In genomic region chr4:156100501-156100900, GRCm38 (mm10) we compare ENCODE assay signal across 21 mouse cellular contexts. TPM values are rescaled to one million over a fixed set of nuclear protein-coding genes. Genes with fewer than 3 reads are reported as not detected.
"Had no signal": no experiment of that assay in that cellular context is flagged by ENCODE, and none has a peak within 500 bp of the region (broad histone marks: within the 10 kb centered on the region; RNA-seq: fewer than 3 reads in every experiment).

No protein-coding gene starts in this region.

- H3K27ac ChIP-seq: hindbrain, postnatal 0 days; kidney, postnatal 0 days; layer of hippocampus, adult 2 months; limb, embryonic 12.5 days; liver, embryonic 13.5 days; midbrain, embryonic 13.5 days; neural tube, embryonic 15.5 days had no signal

- H3K9ac ChIP-seq: limb, embryonic 12.5 days; liver, embryonic 13.5 days; midbrain, embryonic 13.5 days; neural tube, embryonic 15.5 days had no signal

- H3K27me3 ChIP-seq: limb, embryonic 12.5 days; liver, embryonic 13.5 days; midbrain, embryonic 13.5 days; neural tube, embryonic 15.5 days had no signal

- H3K4me2 ChIP-seq: limb, embryonic 12.5 days; liver, embryonic 13.5 days; midbrain, embryonic 13.5 days; neural tube, embryonic 15.5 days had no signal

- ATAC-seq: hindbrain, postnatal 0 days; lung, postnatal 0 days; midbrain, embryonic 13.5 days had no signal

- H3K4me1 ChIP-seq: limb, embryonic 12.5 days; midbrain, embryonic 13.5 days; neural tube, embryonic 15.5 days had no signal

- H3K36me3 ChIP-seq: limb, embryonic 12.5 days; liver, embryonic 13.5 days; midbrain, embryonic 13.5 days; neural tube, embryonic 15.5 days had no signal

- DNase-seq: kidney, adult 11 months; kidney, adult 9 months; kidney, postnatal 36 days; liver, embryonic 13.5 days; lung, adult 2 months; lung, postnatal 36 days; spleen, adult 18-20 months; thymus, adult 18-20 months; thymus, postnatal 14 days had no signal

- H3K9me3 ChIP-seq: limb, embryonic 12.5 days; liver, embryonic 13.5 days; midbrain, embryonic 13.5 days; neural tube, embryonic 15.5 days had no signal

- H3K4me3 ChIP-seq: layer of hippocampus, adult 2 months; limb, embryonic 12.5 days; liver, embryonic 13.5 days; midbrain, embryonic 13.5 days; myocyte; neural tube, embryonic 15.5 days had no signal

RNA-seq across cellular contexts. Expression of gene Rnf223, which starts 29.8 kb away (rescaled TPM):
- polyA plus RNA-seq: lung, postnatal 0 days had no signal

RNA-seq across cellular contexts. Expression of gene Ttll10, which starts 41.3 kb away (rescaled TPM):
- total RNA-seq: left cerebral cortex, postnatal 36 days; megakaryocyte progenitor cell, adult 5-6 weeks had no signal
- polyA plus RNA-seq: midbrain, embryonic 13.5 days; midbrain, postnatal 0 days; myocyte; neural tube, embryonic 11.5 days; neural tube, embryonic 15.5 days had no signal
